Mouse (Mus musculus) cerebellum, postnatal 4 days (tissue): ENCODE measurements around the gene Sctr.
A peak's percentile ranks its signal among the peaks of the same experiment; 100 is the strongest.

Source experiments
- DNase-seq, 2 experiments: peaks; one replicate each; pipeline ENCODE4 v3.0.0; 2022; ENCODE audit warnings: low spot score in 2 of 2, mixed read lengths in 1 of 2

The Sctr gene

DNA sequence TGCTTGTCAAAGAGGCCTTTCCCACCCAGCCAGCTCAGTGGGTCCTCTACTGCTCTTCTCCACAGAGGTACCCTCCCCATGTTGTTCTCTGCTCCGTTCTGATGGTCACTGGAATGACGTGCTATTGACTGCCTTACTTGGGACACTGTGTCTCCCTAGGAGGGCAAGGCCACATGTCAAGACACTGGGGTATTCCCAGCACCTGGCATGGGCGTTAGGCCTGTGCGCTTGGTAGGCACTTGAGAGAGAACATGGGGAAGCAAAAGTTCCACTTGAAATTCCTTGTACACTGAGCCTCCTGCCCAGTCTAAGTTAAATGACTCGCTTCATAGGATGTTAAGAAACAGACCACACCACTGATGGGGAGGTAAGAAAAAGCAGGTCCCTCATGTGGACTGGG, 62.4 kb downstream of the Sctr start:
- DNase-seq = no peak

DNA sequence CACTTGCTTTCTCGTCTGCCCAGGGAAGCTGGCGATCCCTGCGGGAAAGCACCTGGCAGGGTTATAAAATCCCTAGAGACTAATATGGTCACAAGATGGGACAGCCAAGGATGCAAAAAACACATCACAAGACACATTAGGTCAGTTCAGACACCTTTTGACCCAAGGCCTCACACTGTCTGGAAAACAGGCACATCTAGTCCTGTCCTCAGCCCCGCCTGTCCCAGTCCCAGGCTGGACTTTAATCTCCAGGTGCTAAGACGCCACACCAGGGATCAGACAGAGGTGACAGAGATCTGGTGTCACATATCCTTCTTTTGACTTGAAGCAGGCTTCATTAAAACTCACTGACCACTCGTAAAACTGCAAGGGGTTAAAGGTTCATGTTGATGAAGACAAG, 63.5 kb downstream of the Sctr start:
- no peak for DNase-seq

DNA sequence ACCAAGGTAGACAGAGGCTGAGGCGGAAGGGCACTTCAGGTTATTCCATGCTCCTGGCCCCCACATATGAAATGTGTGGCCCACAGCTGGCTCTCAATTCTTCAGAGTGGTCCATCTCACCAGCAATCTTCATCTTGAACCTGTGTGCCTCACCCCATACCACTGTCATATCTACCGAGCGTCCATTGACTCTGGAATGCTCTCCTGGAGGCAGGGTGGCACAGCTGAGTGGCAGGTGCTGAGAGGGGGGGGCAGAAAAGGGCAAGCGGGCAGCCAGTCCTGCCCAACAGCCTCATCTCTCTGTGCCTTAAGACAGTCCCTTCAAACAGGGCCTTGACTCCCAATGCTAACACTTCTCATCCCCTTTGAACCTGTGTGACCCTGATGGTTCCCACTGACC, 64.4 kb downstream of the Sctr start:
- no peak for DNase-seq

DNA sequence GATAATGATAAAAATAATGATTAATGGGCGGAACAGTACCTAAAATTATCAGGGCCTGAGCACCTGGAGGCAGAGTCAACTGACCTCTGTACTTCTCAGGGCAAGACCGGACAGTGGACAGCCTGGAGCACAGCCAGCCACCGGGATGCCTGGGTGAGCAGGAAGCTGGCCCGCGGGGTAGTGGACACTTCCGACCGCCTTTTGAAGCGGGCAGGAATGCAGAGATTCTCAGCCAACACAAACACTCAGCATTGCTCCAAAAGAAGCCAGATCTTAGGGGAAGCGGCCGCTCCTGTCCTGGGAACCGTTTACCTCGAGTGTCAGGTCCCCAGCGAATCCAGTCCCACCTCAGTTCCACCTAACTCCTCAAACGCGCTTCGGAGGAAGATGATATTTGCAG, 66.2 kb downstream of the Sctr start:
- DNase-seq = no peak

DNA sequence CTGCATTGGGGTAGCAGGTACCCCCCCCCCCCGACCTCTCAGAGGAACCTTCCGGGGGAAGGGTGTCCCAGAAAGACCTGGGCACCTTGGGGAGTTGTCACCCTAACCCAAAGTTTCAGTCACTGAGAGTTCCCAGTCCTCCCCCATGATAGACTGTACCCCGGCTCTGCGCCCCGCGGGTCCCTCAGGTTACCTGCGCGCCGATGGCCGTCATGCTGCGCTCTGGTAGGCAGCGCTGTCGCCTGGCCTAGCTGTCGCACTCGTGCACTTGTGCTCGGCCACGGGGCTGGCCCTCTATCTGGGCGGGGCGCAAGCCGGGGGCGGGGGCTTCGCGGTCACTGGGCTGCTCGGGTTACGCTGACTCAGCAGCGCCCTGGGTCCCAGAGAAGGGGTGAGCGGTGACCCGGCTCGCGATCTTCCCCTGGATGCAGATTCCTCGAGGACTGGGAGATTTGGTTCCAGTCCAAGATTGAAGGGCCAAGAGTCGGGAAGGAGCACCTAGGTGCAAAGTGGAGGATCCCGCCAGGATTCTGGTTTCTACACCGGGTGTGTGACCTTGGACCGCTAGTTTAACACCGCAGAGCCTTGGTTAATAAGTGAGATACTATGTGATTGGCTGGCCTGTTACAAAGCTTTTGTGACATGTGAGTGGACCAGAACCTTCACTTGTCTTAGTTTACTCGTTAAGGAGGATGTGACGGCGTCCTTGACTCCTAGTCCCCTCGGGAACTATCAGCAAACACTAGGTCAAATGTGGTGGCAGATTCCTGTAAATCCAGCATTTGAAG, 67.0 kb downstream of the Sctr start, which contains the start of gene Tmem37:
Tmem37 (minus strand) TSS at position 556 of the 788 bp plus-strand sequence.
- peak; percentile 35 to 37 for DNase-seq

DNA sequence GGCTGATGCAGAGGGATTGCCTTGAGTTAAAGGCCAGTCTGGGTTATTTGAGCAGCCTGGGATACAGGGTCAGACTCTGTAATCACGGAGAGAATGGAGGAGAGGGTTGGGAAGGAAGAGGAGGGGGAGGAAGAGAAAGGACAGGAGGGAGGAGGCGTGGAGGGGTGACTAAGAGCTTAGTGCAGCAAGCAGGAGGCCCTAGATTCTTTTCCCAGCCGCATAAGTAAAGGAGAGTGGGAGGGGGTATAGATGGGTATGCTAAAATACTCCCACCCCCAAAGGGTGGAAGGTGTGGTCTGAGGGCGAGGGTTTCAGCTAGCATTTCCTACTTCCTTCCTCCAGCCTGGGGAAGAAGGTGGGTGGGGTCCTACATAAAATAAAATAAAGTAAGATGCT, 67.6 kb downstream of the Sctr start:
- DNase-seq = no peak

DNA sequence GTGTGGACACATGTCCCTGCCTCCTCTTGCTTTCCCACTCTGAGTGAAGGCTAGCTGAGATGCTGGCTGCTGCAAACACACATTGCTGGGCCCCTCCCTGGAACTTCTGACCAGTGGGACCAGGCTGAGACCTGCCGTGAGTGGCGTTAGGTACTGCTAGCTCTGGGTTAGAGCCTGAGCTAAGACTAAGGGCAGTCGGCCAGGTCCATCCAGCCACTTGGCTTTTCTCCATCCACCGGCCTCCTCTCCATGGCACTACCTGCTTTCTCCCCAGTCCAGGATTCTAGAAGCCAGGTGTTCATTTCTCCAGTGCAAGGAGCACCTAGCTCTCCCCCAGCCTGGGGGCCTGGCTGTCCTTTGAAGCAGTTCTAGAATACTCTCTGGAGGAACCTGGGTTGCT, 68.2 kb downstream of the Sctr start:
- DNase-seq = no peak

DNA sequence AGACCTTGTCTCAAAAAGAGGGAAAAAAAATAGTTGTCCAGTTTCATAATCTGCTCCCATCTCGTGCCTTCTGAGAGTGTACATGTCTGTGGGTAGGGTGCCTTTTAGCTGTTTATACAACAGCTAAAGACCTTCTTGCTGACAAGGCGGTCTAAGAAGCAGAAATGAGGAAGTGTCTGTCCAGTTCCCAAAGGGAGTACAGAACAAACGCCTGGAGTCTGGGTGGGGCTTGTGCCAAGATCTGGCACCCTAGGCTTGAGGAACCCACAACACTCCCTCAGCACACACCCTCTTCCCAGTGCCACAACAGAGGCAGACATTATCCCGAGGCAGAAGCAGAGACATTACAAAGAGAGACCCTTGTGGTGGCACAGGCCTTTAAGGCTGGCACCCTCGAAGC, 68.8 kb downstream of the Sctr start:
- no peak for DNase-seq

DNA sequence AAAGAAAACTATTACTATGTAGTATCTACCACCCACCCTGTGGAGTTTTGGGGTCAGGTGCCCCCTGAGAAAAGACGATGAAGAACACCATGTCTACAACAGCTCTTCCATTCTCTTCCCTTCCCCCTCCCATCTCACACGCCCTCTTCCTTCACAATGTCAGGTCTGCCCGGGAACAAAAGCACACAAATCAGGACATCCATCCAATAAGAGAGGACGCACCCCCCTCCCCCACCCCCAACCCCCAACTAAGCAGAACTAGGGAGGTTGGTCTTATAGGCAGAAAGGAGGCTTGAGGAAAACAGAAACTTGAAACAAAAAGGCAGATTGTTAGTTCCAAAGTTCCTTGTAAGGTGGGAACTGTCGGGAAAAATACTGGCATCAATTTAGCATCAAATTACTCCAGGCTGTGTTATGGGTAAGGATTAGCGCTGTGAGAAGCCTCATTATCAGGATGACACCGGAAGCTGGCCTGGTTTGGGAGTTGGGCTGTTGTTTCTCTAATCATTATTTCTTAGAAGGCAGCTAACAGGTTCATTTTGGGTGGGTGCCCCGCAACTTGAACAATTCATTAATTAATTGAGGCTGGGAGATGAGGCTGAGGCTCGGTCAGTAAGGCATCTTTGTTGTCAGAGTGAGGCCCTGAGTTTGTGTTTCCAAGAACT, 71.2 kb downstream of the Sctr start:
- DNase-seq = no peak

DNA sequence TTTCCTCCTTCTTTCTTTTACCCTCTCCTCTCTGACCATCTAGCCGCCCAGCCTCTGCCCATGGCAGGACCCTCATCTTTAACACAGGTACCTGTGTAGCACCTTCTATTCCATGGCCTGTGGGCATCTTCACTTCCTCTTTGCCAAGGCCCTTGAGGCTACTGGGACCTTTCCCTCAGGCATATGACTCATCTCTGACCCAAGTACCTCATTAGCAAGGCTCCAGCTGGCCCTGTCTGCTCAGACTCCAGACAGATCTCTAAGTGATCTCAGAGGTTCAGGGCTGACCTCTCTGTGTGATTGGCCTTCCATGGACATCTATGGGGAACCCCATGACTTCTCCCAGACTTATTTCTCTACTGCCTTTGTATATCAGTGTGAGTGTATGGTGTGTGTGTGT, 73.9 kb downstream of the Sctr start:
- no peak for DNase-seq

DNA sequence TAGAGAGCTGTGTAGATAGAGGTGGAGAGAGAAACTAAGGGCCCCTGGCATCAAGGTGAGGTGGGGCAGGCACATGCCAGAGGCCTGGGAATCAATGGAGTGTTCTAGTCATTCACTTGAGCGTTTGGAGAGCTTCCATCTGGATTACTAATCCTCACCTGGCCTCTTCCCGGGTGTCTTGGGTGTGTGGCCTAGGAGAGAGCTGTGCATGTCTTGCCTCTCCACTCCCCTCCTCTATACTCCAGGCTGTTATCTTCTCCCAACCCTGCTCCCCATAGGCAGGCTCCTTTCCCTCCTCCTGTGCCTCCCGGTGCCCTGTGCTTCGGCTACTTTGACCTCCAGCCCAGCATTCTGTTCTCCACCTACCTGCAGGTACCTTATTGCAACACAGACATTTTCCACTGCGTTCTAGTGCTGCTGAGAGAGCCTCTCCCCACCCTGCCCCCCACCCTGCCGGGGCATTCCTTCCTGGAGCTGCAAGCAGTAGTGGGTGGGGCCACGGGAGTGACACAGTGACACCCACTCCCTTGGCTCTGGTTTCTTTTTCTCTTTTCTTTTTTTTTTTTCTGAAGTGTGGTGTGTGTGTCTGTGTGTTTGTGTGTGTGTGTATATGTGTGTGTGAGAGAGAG, 76.4 kb downstream of the Sctr start:
- DNase-seq = no peak

DNA sequence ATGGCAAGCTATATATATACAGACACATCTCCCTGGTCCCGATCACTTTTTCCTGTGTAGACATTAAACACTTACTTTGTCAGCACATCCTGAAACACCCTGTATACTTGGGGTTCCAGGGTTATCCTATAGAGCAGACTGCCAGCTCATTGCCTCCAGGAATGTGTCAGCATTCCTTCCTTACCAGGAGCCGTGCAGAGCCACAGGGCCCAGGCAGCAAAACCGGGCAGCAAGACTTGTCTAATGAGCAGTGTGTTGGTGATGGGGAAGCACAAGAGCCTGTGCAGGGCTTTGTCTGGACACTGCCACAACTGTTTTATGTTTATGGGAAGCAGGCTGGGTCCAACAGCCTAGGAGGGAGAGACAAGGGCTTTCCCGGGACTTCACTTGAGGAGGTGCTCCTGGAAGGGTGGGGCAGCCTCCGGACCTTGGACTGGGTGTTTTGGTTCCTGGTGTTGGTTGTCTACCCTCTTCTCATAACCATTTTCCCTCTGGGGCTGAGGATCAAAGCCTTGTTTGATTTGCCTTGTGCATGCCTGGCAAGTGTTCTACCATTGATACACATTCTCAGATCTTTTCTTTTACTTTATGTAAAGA, 77.3 kb downstream of the Sctr start:
- DNase-seq = no peak

DNA sequence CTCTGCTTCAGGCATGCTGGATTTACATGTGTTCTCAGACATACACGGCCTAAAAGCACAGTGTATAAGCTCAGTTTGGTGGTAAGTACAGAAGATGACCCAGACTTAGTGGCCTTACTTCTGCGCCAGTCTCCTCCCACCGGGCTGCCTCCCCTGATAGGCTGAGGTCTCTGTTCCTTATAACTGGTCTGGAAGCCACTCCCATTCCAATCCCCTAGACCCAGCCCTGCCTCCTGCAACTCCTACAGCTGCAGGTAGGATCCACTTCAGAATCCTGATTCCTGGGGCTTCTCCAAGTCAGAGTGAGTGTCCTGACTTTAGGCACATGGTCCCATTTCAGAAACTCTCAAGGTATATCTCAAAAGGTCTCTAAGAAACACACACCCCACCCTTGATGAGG, 79.0 kb downstream of the Sctr start:
- DNase-seq = no peak

DNA sequence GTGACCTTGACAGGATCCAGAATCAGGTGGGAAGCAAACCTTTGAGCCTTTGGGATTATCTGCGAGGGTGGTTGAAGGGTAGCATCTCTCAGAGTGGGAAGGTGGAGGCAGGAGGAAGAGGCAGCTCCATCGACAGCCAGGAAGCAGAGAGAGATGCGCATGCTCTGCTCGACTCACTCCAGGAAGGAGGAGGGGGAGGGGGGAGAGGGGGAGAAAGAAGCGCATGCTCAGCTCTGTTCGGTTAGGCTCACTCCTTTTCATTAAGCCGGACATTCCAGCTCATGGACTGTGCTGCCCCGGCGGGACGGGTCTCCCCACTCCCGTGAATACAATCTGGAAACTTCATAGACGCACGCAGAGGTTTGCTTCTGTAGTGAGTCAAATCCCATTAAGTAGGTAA, 80.0 kb downstream of the Sctr start:
- no peak for DNase-seq

DNA sequence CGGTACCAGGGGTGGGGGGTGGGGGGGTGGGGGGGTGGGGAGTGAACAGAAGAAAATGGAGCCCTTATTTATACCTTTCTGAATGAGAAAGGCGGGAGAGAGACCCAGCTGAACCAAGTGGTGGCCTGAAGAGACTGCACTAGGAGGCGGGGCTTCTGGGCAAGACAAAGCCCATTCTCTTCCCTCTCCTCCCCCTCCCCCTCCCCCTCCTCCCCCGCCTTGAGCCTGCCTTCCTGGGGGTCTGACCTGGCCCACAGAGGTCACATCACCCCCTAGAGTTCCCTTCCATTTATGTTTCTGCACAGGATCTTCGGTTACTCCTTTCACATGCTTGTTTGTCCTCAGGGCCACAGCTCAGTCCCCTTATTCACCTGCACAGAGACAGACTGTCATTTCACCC, 82.5 kb downstream of the Sctr start:
- DNase-seq = no peak

DNA sequence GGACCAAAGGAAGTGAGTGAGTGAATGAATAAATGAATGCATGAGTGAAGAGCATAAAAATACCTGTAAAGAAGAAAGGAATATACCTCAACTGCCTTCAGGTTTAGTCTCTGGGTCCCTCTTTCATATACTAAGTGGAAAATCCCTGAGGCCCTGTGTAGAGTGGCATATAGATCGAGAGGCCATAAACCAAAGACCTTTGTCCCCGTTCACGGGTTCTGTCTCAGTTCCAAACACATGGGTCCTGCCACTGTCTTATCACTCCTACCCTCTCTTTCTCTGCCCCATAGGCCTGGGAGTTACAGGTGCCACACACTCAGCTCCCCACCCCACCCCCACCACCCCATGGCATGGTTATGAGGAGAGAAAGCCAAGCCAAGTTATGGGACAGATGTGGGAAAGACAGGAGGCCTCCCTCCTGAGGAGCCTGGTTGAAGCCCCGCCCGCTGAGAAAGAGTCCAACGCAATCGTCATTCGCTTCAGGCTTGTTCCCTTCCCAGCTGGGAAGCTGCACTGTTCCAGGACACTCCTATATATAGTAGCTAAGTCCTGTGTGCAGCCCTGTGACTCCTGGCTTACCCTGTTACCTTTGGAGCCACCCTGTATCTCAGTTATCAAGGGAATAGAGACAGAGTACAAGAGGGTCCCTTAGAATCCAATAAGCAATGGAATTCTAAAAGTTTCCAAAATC, 84.3 kb downstream of the Sctr start:
- DNase-seq = no peak

DNA sequence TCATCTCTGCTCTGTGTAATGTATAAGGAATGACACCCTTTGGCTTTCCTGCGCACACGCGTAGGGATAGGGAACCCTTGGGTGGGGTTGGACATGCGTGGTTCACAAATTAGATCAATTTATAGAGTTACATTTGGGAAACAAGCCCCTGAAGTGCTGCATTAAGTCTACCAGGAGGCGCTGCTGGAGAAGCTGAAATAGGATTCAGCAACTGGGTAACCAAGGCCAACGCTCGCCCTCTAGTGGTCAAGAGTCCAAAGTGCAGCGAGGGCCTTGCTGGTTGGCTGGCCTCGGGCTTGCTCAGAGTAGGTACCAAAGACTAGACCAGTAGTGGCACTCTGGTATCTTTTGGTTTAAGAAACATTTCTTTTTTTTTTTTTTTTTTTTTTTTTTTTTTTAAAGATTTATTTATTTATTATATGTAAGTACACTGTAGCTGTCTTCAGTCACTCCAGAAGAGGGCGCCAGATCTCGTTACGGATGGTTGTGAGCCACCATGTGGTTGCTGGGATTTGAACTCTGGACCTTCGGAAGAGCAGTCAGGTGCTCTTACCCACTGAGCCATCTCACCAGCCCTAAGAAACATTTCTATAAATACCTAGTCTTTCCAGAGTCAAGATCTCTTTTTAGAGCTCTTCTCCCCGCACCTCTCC, 86.9 kb downstream of the Sctr start:
- peak; percentile 81 to 90 for DNase-seq

DNA sequence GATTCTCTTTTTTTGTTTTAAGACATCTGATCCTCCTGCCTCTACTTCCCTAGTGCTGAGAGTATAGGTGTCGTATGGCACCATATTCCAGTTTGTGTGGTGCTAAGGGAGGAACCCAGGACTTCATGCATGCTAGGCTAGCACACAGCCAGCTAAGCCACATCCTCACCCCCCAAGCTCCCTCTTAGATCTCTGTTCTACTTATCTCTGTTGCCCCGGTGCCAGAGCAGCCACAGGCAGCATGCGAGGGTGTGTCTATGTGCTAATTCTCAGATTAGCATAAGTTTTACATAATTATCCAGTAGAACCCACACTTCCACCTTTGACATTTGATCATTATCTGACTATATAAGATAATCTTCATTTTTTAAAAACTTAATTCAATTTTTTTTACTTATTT, 88.2 kb downstream of the Sctr start:
- DNase-seq = no peak

DNA sequence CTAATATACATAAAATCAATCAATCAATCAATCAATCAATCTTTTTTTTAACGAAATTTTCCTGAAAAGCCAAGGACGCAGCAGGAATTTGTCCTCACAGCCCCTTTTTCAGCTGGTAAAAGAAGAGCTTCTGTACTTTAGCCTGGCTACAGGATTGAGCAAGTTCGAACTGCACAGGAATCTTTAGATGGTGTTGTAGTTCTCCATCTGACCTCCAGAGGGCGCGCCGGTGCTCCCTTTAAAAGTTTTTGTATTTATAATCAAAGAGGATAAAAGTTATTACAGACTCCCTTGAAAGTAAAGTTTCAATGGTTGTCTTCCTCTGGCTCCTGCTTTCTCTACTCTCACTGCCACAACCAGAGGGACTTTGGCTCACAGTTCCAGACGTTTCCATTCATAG, 91.6 kb downstream of the Sctr start:
- peak in 1 of 2 experiments; percentile 58 for DNase-seq

DNA sequence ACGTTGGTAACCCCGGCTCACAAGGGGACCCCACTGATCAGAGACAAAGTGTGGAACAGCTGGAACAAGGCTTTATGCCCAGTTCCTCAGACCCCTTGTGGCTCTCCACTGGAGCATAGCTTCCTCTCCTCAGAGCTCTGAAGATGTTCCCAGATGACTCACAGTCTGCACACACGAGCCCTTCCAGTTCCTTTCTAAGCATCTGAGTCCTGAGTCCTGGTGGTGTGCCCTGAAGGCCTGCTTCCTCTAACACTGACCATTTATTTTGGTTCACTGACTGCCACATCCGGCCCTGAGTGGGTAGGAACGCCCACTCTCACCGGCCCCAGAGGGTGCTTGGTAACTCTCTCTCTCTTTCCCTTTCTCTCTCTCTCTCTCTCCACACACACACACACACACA, 92.8 kb downstream of the Sctr start:
- DNase-seq = no peak

DNA sequence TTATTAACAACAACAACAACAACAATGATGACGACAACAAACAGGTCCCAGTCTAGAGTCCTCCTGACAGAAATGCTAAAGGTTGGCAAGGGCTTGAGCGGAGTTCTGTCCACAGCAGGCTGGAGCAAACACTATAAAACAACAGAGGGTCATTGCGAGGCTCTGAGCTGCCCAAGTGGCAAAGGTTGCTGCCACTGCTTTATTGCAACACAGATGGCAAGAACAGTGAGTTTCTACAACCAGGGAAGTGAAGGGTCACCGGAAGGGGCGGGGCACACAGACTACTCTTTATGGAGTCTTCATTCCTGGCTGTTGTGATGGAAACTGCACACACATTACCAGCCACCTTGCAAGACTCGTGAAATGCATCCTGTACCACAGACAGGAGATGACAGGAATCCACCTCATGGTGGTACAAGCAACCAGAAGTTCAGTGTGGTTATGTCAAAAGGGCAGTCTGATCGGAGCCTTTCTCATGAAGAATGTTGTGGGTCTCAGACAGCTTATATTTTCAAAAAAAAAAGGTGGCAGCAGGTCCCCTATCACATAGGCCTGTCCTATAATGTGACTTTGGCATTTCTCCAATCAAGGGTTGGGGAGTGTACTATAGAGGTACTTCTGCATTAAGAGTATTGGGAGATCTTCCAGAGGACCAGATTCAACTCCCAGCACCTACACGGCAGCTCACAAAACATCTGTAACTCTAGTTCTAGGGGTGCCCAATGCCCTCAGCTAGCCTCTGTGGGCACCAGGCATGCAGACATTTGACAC, 93.9 kb downstream of the Sctr start:
- no peak for DNase-seq
